Comparison of ENCODE assay signal across 7 mouse cellular contexts in the genomic region with DNA sequence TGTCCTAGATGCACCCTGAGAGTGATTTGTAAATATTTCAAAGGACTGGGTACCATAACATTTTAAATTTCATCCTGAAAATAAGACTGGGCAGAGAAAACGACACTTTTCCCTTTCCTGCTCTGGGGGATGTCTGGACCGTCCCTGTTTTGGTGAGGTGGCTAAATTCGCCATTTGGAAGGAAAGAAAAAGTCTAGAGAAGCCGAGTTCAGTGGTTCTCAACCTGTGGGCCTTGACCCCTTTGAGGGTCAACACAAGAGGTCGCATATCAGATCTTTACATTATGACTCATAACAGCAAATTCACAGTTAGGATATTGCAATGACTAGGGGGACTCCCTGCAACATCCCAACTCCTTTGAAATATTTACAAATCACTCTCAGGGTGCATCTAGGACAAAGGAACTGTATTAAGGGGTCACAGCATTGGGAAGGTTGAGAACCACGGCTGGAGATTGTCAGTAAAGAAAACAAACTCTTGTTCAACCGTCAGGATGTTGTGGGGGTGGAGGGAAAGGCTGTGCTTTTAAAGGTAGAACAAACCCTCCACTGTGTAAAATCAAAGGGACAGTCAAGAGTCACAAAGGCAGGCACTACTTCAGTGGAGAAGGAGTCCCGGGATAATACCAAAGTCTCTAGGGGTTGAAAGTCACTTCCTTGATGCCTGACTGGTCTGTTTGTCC. TPM values are rescaled to one million over a fixed set of nuclear protein-coding genes. Genes with fewer than 3 reads are reported as not detected.
DNase-seq lines count a peak whose midpoint lies in the region; ATAC-seq and TF ChIP-seq lines count a peak whose summit lies in the region.

No protein-coding gene starts in this region.

- peak overlapping the region; percentile 91 for H3K27ac ChIP-seq in lung, embryonic 16.5 days (ENCODE audit: low read length)
- H3K27ac ChIP-seq in embryonic fibroblast, embryonic 13.5 days (ENCODE audit: insufficient read depth, low read length), result peak overlapping the region; percentile 59
- peak overlapping the region; percentile 50; the same call in 1 of the 2 replicates for H3K27ac ChIP-seq in limb, embryonic 10.5 days
- peak overlapping the region; percentile 76 for H3K27ac ChIP-seq in neural tube, embryonic 15.5 days (replicated peaks)

- TF ChIP-seq CTCF in embryonic fibroblast, embryonic 13.5 days (IDR thresholded peaks at IDR 0.05; ENCODE audit: borderline replicate concordance, insufficient read depth, low read length), result no peak

- peak overlapping the region; percentile 90 for H3K4me3 ChIP-seq in lung, embryonic 16.5 days (ENCODE audit: low read length)
- H3K4me3 ChIP-seq in embryonic fibroblast, embryonic 13.5 days (ENCODE audit: insufficient read depth, low read length), result peak overlapping the region; percentile 63
- peak overlapping the region; percentile 94 for H3K4me3 ChIP-seq in limb, embryonic 10.5 days
- H3K4me3 ChIP-seq in neural tube, embryonic 15.5 days (replicated peaks), result peak overlapping the region; percentile 83

- no peak for TF ChIP-seq POLR2A in embryonic fibroblast, embryonic 13.5 days (IDR thresholded peaks at IDR 0.05; ENCODE audit: low read depth, low read length)

- H3K9ac ChIP-seq in lung, embryonic 16.5 days (ENCODE audit: low read length), result peak overlapping the region; percentile 96
- H3K9ac ChIP-seq in neural tube, embryonic 15.5 days (replicated peaks), result peak overlapping the region; percentile 14

- ATAC-seq in lung, embryonic 16.5 days (ENCODE audit: low read depth), result no peak
- no peak for ATAC-seq in neural tube, embryonic 15.5 days (ENCODE audit: low FRiP score)

- peaks cover 6% of the 10 kb centered on the region for H3K36me3 ChIP-seq in lung, embryonic 16.5 days (ENCODE audit: control insufficient read depth, insufficient read depth, low read length)
- H3K36me3 ChIP-seq in limb, embryonic 10.5 days, result no peaks in the 10 kb centered on the region
- H3K36me3 ChIP-seq in neural tube, embryonic 15.5 days, result no peaks in the 10 kb centered on the region

- no peak for DNase-seq in lung, postnatal 36 days
- DNase-seq in limb, embryonic 10.5 days (ENCODE audit: low spot score), result no peak
- no peak for DNase-seq in retina, embryonic 14.5 days (ENCODE audit: low spot score)
- no peak for DNase-seq in right cerebral cortex, postnatal 36 days (ENCODE audit: low spot score in 2 of 2)

- peaks cover 32% of the 10 kb centered on the region for H3K4me1 ChIP-seq in lung, embryonic 16.5 days (replicated peaks; ENCODE audit: control insufficient read depth, insufficient read depth, low read length)
- H3K4me1 ChIP-seq in embryonic fibroblast, embryonic 13.5 days (ENCODE audit: control insufficient read depth, insufficient read depth, low read length), result peaks cover 6% of the 10 kb centered on the region; the same call in 1 of the 2 replicates
- H3K4me1 ChIP-seq in limb, embryonic 10.5 days, result peaks cover 46% of the 10 kb centered on the region
- peaks cover 35% of the 10 kb centered on the region for H3K4me1 ChIP-seq in neural tube, embryonic 15.5 days

- H3K27me3 ChIP-seq in lung, embryonic 16.5 days (ENCODE audit: control insufficient read depth, insufficient read depth, low read depth, low read length), result no peaks in the 10 kb centered on the region
- H3K27me3 ChIP-seq in limb, embryonic 10.5 days (ENCODE audit: low read depth, poor library complexity, severe bottlenecking), result no peaks in the 10 kb centered on the region
- H3K27me3 ChIP-seq in neural tube, embryonic 15.5 days (replicated peaks), result no peaks in the 10 kb centered on the region

- H3K9me3 ChIP-seq in lung, embryonic 16.5 days (ENCODE audit: control insufficient read depth, low read length), result no peaks in the 10 kb centered on the region
- H3K9me3 ChIP-seq in limb, embryonic 10.5 days (replicated peaks), result no peaks in the 10 kb centered on the region
- H3K9me3 ChIP-seq in neural tube, embryonic 15.5 days (replicated peaks), result no peaks in the 10 kb centered on the region

- H3K4me2 ChIP-seq in lung, embryonic 16.5 days (ENCODE audit: low read depth, low read length), result peak overlapping the region; percentile 89
- H3K4me2 ChIP-seq in neural tube, embryonic 15.5 days, result peak overlapping the region; percentile 93

- WGBS in lung, embryonic 16.5 days, result 10% methylated on average over 8 of the region's 8 CpGs
- 31% methylated on average over 8 of the region's 8 CpGs for WGBS in limb, embryonic 10.5 days
- WGBS in neural tube, embryonic 15.5 days, result 43% methylated on average over 8 of the region's 8 CpGs

RNA-seq across cellular contexts. Expression of a gene that starts 3.2 kb away (rescaled TPM):
- 116 and 137 TPM in 2 replicates for polyA plus RNA-seq in lung, embryonic 16.5 days (2015; fragmentation: Nextera tagmentation; extraction: Ambion mirVana)
- polyA plus RNA-seq in embryonic fibroblast, embryonic 13.5 days (2011; ENCODE audit: insufficient read length, low read depth, missing spikeins), result 19.9 and 41.4 TPM in 2 replicates
- 19.8 and 20.1 TPM in 2 replicates for polyA plus RNA-seq in limb, embryonic 10.5 days (2016; fragmentation: Nextera tagmentation; extraction: Ambion mirVana)
- 67.4 and 69.7 TPM in 2 replicates for polyA plus RNA-seq in neural tube, embryonic 15.5 days (2015; fragmentation: Nextera tagmentation; extraction: Ambion mirVana)

RNA-seq across cellular contexts. Expression of a gene that starts 36.2 kb away (rescaled TPM):
- polyA plus RNA-seq in lung, embryonic 16.5 days (2015; fragmentation: Nextera tagmentation; extraction: Ambion mirVana), result 220 and 239 TPM in 2 replicates
- 496 and 532 TPM in 2 replicates for polyA plus RNA-seq in embryonic fibroblast, embryonic 13.5 days (2011; ENCODE audit: insufficient read length, low read depth, missing spikeins)
- polyA plus RNA-seq in limb, embryonic 10.5 days (2016; fragmentation: Nextera tagmentation; extraction: Ambion mirVana), result 343 and 349 TPM in 2 replicates
- polyA plus RNA-seq in neural tube, embryonic 15.5 days (2015; fragmentation: Nextera tagmentation; extraction: Ambion mirVana), result 162 and 180 TPM in 2 replicates
